Mouse (Mus musculus) midbrain, embryonic 12.5 days (tissue): ENCODE results near the gene Hid1. TPM values are rescaled to one million over a fixed set of nuclear protein-coding genes. Genes with fewer than 3 reads are reported as not detected.
A peak's percentile ranks its signal among the peaks of the same experiment; 100 is the strongest.
"Not testable (repeated sequence)": the region's sequence is repeated elsewhere in the genome, so short reads cannot be mapped to it uniquely, and the experiment has no call there.

ENCODE experiments used
- ATAC-seq: fragments of 200-750 bp; cut with Nextera tagmentation; 2 replicates; pipeline ENCODE4 v1.8.0; 2017; ENCODE audit warnings: low read depth, moderate TSS enrichment, moderate library complexity; ENCODE audit not compliant: low FRiP score
- H3K27ac ChIP-seq: fragments of 300-500 bp; sonication (generic); replicated peaks from 2 replicates; pipeline ENCODE4 v1.5.1; 2016; ENCODE audit warnings: mild to moderate bottlenecking
- H3K27me3 ChIP-seq: fragments of 300-500 bp; sonication (generic); 2 replicates; pipeline ENCODE4 v1.6.1; 2016; ENCODE audit warnings: mild to moderate bottlenecking
- H3K36me3 ChIP-seq: fragments of 300-500 bp; sonication (generic); 2 replicates; pipeline ENCODE4 v1.6.1; 2016
- H3K4me1 ChIP-seq: fragments of 300-500 bp; sonication (generic); 2 replicates; pipeline ENCODE4 v1.6.1; 2016
- H3K4me2 ChIP-seq: fragments of 300-500 bp; sonication (generic); replicated peaks from 2 replicates; pipeline ENCODE4 v1.6.1; 2016; ENCODE audit warnings: mild to moderate bottlenecking, moderate library complexity
- H3K4me3 ChIP-seq: fragments of 300-500 bp; sonication (generic); 2 replicates; pipeline ENCODE4 v1.5.1; 2016; ENCODE audit warnings: mild to moderate bottlenecking
- H3K9ac ChIP-seq: fragments of 300-500 bp; sonication (generic); replicated peaks from 2 replicates; pipeline ENCODE4 v1.6.1; 2016; ENCODE audit warnings: mild to moderate bottlenecking, moderate library complexity
- H3K9me3 ChIP-seq: fragments of 300-500 bp; sonication (generic); 2 replicates; pipeline ENCODE4 v1.6.1; 2016; ENCODE audit warnings: mild to moderate bottlenecking
- WGBS: fragments of 180-500 bp; shearing (Covaris S2); methylation state at CpG from one replicate; pipeline ENCODE4 v1.1.7; 2016; 5-methylcytosine and 5-hydroxymethylcytosine counted together
- polyA plus RNA-seq: library from polyadenylated mRNA; unstranded; fragments of >200 nt; fragmentation: Nextera tagmentation; extraction: Ambion mirVana; gene quantifications from 2 replicates; pipeline ENCODE4 v1.2.1, GENCODE M21; 2016

Gene Hid1
- polyA plus RNA-seq, 1 experiment from 2014 or later, result 32.9 TPM

GRCm38 (mm10) chr11:115386859-115387258, 19.3 kb upstream of the Hid1 start:
- not testable (repeated sequence) for H3K27ac ChIP-seq, H3K4me2 ChIP-seq, H3K27me3 ChIP-seq, H3K4me3 ChIP-seq, ATAC-seq, H3K9ac ChIP-seq, H3K9me3 ChIP-seq
- Histone ChIP-seq H3K4me1 (peaks cover 38% of the 10 kb centered on the region), H3K36me3 (peaks cover 27% of the 10 kb centered on the region)
- 93% methylated on average over 3 of the region's 3 CpGs for WGBS

GRCm38 (mm10) chr11:115384587-115384986, 17.0 kb upstream of the Hid1 start:
- H3K4me3 ChIP-seq, result no peak overlapping the region
- H3K27me3 ChIP-seq, result no peaks in the 10 kb centered on the region
- 73% methylated on average over 5 of the region's 5 CpGs for WGBS
- peak overlapping the region; percentile 34 for H3K9ac ChIP-seq
- ATAC-seq, result no peak
- H3K4me2 ChIP-seq, result peak overlapping the region; percentile 86
- 0 out of 2 replicates have a peak, but pooled peaks cover 8% of the 10 kb centered on the region for H3K36me3 ChIP-seq
- no peaks in the 10 kb centered on the region for H3K9me3 ChIP-seq
- peaks cover 43% of the 10 kb centered on the region for H3K4me1 ChIP-seq
- H3K27ac ChIP-seq, result no peak overlapping the region

- no peaks in the 10 kb centered on the region for H3K9me3 ChIP-seq
- ATAC-seq, result no peak
- 51% methylated on average over 16 of the region's 16 CpGs for WGBS
- H3K4me1 ChIP-seq, result peaks cover 43% of the 10 kb centered on the region
- H3K27me3 ChIP-seq, result no peaks in the 10 kb centered on the region
- H3K9ac ChIP-seq, result peak overlapping the region; percentile 96
- 0 out of 2 replicates have a peak, but pooled peaks cover 2% of the 10 kb centered on the region for H3K36me3 ChIP-seq
- peak overlapping the region; percentile 91 for H3K4me3 ChIP-seq
- peak overlapping the region; percentile 86 for H3K4me2 ChIP-seq
- peak overlapping the region; percentile 63 for H3K27ac ChIP-seq
Observed at GRCm38 (mm10) chr11:115383701-115384474, 16.3 kb upstream of the Hid1 start.

DNA sequence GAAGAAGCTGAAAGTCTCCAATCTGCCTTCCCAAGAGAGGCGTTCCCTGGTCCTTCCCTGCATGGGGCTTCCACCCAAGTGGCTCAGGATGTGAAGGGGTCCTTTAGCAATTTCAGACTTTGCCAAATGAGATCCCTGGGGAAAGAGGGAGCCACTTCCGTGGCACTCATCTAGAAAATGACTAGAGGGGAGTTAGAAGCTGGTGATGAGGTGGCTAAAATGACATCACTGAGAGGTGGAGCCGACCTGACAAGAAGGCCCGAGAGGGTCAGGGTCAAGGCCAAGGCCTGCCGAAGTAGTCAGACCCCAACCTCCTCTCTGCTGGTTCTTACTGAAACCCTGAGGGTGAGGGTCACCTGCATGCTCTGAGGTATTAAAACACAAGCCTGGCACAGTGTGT, 15.3 kb upstream of the Hid1 start:
- ATAC-seq, result no peak
- Histone ChIP-seq H3K27ac (peak overlapping the region; percentile 95), H3K4me2 (peak overlapping the region; percentile 86), H3K36me3 (0 out of 2 replicates have a peak, but pooled peaks cover 2% of the 10 kb centered on the region), H3K4me3 (peak overlapping the region; percentile 91), H3K9ac (peak overlapping the region; percentile 96), H3K27me3 (no peaks in the 10 kb centered on the region), H3K4me1 (peaks cover 43% of the 10 kb centered on the region), H3K9me3 (peaks cover 3% of the 10 kb centered on the region; the same call in 1 of the 2 replicates)
- 14% methylated on average over 5 of the region's 5 CpGs for WGBS

GRCm38 (mm10) chr11:115381743-115382539, 14.4 kb upstream of the Hid1 start, which contains the start of gene Cdr2l:
Cdr2l (plus strand) TSS chr11:115381916.
- no peaks in the 10 kb centered on the region for H3K27me3 ChIP-seq
- peak within 1 kb of the TSS; percentile 95 for H3K27ac ChIP-seq
- WGBS, result under 1% methylated on average over 76 of the region's 76 CpGs
- H3K4me3 ChIP-seq, result peak within 1 kb of the TSS; percentile 91
- no peaks in the 10 kb centered on the region for H3K36me3 ChIP-seq
- peak; percentile 91 for ATAC-seq
- H3K4me2 ChIP-seq, result peak within 1 kb of the TSS; percentile 86
- H3K9ac ChIP-seq, result peak within 1 kb of the TSS; percentile 96
- H3K9me3 ChIP-seq, result peaks cover 4% of the 10 kb centered on the region; the same call in 1 of the 2 replicates
- H3K4me1 ChIP-seq, result peaks cover 43% of the 10 kb centered on the region

DNA sequence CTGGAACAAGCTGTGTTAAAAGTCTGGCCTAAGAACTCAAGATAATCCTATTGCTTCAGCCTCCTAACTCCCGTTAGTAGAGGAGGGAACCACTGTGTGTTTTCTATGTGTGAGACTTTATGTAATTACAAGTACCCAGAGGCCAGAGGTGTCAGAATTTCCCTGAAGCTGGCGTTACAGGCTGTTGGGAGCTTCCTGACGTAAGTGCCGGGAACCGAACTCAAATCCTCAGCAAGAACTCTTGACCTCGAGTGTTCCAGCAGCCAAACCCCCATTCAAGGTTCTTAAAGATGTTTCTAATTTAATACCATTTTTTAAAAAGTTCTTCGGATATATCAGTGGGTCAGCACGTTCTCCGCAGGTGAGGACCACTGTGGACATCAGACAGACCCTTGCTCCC, 13.7 kb upstream of the Hid1 start:
- peak overlapping the region; percentile 95; the same call in 1 of the 2 replicates for H3K27ac ChIP-seq
- no peaks in the 10 kb centered on the region for H3K27me3 ChIP-seq
- H3K9me3 ChIP-seq, result peaks cover 4% of the 10 kb centered on the region; the same call in 1 of the 2 replicates

GRCm38 (mm10) chr11:115377854-115378253, 10.3 kb upstream of the Hid1 start:
- Histone ChIP-seq H3K27me3 (peaks cover 30% of the 10 kb centered on the region), H3K9ac (no peak overlapping the region), H3K4me3 (no peak overlapping the region), H3K4me2 (no peak overlapping the region), H3K4me1 (peaks cover 23% of the 10 kb centered on the region), H3K9me3 (peaks cover 4% of the 10 kb centered on the region; the same call in 1 of the 2 replicates), H3K36me3 (no peaks in the 10 kb centered on the region), H3K27ac (no peak overlapping the region)
- 88% methylated on average over 7 of the region's 7 CpGs for WGBS
- ATAC-seq, result no peak

More for the DNA sequence above, 13.7 kb upstream of the Hid1 start:
- ATAC-seq, result no peak
- H3K4me2 ChIP-seq, result peak overlapping the region; percentile 86
- H3K36me3 ChIP-seq, result no peaks in the 10 kb centered on the region
- 11% methylated on average over 9 of the region's 9 CpGs for WGBS
- no peak overlapping the region; the same call in 1 of the 2 replicates for H3K9ac ChIP-seq
- peak overlapping the region; percentile 91 for H3K4me3 ChIP-seq
- H3K4me1 ChIP-seq, result peaks cover 43% of the 10 kb centered on the region

GRCm38 (mm10) chr11:115377254-115377653, 9.7 kb upstream of the Hid1 start:
- no peak for ATAC-seq
- peaks cover 17% of the 10 kb centered on the region for H3K4me1 ChIP-seq

GRCm38 (mm10) chr11:115376722-115377121, 9.2 kb upstream of the Hid1 start:
- WGBS, result 77% methylated on average over 7 of the region's 7 CpGs
- Histone ChIP-seq H3K4me1 (peaks cover 17% of the 10 kb centered on the region), H3K4me2 (no peak overlapping the region), H3K9me3 (peaks cover 4% of the 10 kb centered on the region; the same call in 1 of the 2 replicates), H3K36me3 (no peaks in the 10 kb centered on the region), H3K9ac (no peak overlapping the region), H3K4me3 (no peak overlapping the region), H3K27ac (no peak overlapping the region), H3K27me3 (peaks cover 31% of the 10 kb centered on the region)
- ATAC-seq, result no peak

More at GRCm38 (mm10) chr11:115377254-115377653, 9.7 kb upstream of the Hid1 start:
- Histone ChIP-seq H3K36me3 (no peaks in the 10 kb centered on the region), H3K4me2 (no peak overlapping the region), H3K27ac (no peak overlapping the region), H3K4me3 (no peak overlapping the region), H3K27me3 (peaks cover 31% of the 10 kb centered on the region), H3K9ac (no peak overlapping the region), H3K9me3 (peaks cover 4% of the 10 kb centered on the region; the same call in 1 of the 2 replicates)
- 90% methylated on average over 4 of the region's 4 CpGs for WGBS

- ATAC-seq, result no peak
Observed at GRCm38 (mm10) chr11:115374695-115375425, 7.3 kb upstream of the Hid1 start.

More at GRCm38 (mm10) chr11:115374695-115375425, 7.3 kb upstream of the Hid1 start:
- peaks cover 4% of the 10 kb centered on the region; the same call in 1 of the 2 replicates for H3K9me3 ChIP-seq
- H3K4me2 ChIP-seq, result peak overlapping the region; percentile 80
- H3K9ac ChIP-seq, result peak overlapping the region; percentile 69; the same call in 1 of the 2 replicates
- no peak overlapping the region for H3K27ac ChIP-seq
- H3K4me1 ChIP-seq, result peaks cover 12% of the 10 kb centered on the region
- H3K36me3 ChIP-seq, result no peaks in the 10 kb centered on the region
- H3K4me3 ChIP-seq, result peak overlapping the region; percentile 48
- WGBS, result 72% methylated on average over 12 of the region's 12 CpGs
- H3K27me3 ChIP-seq, result peaks cover 46% of the 10 kb centered on the region
